Mouse (Mus musculus) megakaryocyte progenitor cell, adult 5-6 weeks (primary cell): Measurements from ENCODE around the gene Rfpl4. TPM values are rescaled to one million over a fixed set of nuclear protein-coding genes. Genes with fewer than 3 reads are reported as not detected.
"Not testable (repeated sequence)": the region's sequence is repeated elsewhere in the genome, so short reads cannot be mapped to it uniquely, and the experiment has no call there.

Experiments used
- ATAC-seq: replicated peaks from 2 replicates; pipeline ENCODE4 v1.8.0; 2016; ENCODE audit warnings: mild to moderate bottlenecking, moderate TSS enrichment, inconsistent platforms; ENCODE audit not compliant: poor library complexity
- total RNA-seq, 2 experiments: library from RNA; stranded (forward) in 1 of 2; stranded (reverse) in 1 of 2; fragments of 157-497, 149-512 nt in 1 of 2; fragments of 200-1000 nt in 1 of 2; gene quantifications; 2 replicates each; pipeline versions ENCODE4 v1.2.3 to v1.2.4; 2015 to 2017

The Rfpl4 gene
- total RNA-seq, 2 experiments from 2014 or later, result not detected

GRCm38 (mm10) chr7:5081241-5081640 lies 35.5 kb downstream of the Rfpl4 start:
- ATAC-seq, result peak; percentile 38

- ATAC-seq, result no peak
These were observed 35.9 kb downstream of the Rfpl4 start for GRCm38 (mm10) chr7:5080815-5081214.

GRCm38 (mm10) chr7:5080010-5080751 lies 36.6 kb downstream of the Rfpl4 start, which contains the start of gene Epn1:
Epn1 (plus strand) TSS chr7:5080235.
- peak; percentile 86 for ATAC-seq

GRCm38 (mm10) chr7:5079365-5080009 lies 37.3 kb downstream of the Rfpl4 start:
- not testable (repeated sequence) for ATAC-seq

DNA sequence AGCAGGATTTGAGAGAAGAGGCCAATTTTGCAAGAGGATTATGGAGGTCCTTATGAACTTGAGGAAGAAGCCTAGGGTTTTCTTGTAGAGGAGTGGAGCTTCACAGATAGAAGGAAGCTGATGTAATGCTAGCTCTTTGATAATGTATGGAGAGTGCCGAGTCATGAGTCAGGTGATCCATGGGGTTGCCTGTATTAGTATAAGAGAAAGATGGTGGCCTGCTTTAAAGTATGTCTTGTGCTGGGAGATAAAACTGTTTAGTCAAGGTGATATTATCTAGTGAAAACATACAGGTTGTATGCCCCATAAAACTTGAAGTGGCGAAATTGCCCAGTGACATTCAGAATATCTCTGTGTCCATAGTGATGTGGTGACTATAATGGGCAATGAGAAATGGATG lies 39.8 kb downstream of the Rfpl4 start:
- ATAC-seq, result no peak

DNA sequence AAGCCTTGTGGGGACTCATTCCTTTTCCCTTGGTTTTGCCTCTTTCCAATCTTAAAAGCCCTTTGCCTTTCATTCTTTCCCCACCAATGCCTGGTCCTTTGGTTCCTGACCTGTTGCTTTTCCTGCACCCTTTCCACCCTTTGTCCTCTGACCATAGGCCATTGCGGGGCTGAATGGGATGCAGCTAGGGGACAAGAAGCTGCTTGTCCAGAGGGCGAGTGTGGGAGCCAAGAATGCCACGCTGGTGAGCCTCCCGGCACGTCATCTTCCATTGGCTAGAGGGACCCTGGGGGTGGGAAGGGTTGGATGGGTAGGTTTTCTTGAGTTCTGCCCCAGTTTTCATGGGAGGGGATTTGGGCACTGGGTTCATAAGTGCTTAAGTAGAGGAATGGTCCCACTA lies 41.8 kb downstream of the Rfpl4 start:
- ATAC-seq, result no peak

DNA sequence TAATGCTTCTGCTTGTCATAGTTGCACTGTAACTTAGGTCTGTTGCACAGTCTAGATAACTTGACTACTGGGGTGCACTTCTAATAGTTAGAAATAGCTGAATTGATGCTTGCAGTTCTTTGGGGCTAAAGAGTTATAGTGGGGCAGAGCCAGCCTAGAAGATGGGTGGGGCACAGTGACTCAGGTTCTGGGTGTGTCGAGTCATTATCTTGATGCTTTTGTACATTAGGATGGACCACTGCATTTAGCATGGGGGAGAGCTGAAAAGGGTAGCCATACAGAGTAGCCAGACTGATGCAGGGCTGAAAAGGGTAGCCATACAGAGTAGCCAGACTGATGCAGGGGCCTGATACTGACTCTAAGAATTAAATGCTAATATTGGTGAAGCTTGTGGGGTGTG lies 43.2 kb downstream of the Rfpl4 start:
- ATAC-seq, result peak; percentile 59

GRCm38 (mm10) chr7:5064886-5065285 lies 51.9 kb downstream of the Rfpl4 start:
- no peak for ATAC-seq

DNA sequence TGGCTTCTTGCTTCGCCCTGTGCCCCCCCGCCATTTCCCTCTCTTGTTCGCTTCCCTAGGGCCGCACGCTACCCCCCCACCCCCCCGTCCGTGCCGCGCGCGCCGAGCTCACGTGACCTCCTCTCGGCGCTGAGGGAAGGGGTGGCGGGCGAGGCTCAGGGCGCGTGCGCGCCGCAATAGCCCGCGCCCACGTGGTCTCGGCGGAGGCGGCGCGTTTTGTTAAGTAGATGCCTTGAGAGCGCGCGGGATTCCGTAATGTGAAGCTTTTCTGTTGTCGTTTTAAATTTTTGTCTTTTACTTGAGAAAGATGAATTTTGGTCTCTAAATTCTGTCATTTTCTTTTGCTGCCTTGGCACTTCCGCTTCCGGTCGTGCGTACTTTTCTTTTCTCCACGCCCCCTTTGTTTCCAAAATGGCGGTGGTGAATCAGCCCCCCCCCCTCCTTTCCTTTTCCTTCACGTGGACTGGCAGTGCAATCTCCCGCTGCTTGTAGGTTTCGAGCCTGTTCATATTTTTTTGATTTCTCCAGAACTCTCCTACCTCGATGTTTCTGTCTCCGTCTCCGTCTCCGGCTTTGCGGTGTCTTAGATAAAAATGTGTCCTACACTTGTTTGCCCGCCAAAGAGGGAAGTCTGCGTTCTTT lies 54.3 kb downstream of the Rfpl4 start:
- ATAC-seq, result peak; percentile 15; the same call in 1 of the 2 replicates

GRCm38 (mm10) chr7:5061774-5062359 lies 54.9 kb downstream of the Rfpl4 start, which contains the start of gene U2af2:
U2af2 (plus strand) TSS chr7:5062143.
- peak; percentile 33 for ATAC-seq

DNA sequence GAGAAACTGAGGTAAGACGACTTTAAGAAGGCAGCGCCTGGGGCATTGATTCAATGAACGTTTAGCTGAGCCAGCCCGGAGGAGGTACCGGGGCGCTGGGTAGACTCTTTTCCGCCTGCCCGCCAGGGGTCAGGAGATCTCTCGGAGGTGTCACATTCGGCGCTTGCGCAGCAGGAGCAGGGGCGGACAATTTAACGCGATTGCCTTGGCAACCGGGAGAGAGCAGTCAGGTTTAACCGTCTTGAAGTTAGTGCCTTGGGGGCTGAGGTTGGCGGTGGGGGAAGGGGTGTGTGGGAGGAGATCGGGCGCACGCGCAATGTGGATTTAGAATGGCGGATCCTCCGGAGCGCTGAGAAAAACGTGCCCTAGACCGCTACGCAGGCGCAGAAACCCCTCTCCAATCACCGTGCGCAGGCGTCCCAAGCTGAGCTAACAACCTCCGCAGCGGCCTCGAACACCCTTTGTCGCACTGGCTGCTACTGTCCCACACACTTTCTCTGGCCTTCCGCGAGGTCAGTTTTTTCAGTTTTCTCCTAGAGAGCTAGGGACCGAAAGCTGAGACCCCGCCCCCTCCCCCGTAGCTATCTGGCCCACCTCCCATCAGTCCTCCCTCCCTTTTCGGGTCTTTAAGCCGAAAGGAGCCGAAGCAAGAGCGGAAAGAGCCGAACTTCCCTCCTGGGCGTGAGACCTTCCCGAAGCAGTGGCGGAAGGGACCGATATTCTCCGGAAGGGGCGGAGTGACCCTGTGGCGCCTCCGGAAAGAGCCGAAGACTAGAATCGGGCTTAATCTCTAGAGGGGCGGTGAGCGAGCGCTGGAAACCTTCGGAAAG lies 55.6 kb downstream of the Rfpl4 start:
- peak; percentile 63 for ATAC-seq

GRCm38 (mm10) chr7:5060239-5060731 lies 56.5 kb downstream of the Rfpl4 start:
- ATAC-seq, result peak; percentile 32

Other genes with a start within 250 kb of the Rfpl4 start
- gene Isoc2b, start 246.7 kb downstream of the Rfpl4 start, total RNA-seq (2015), result 9.1 and 13.4 TPM in 2 replicates
- gene Isoc2b, start 246.7 kb downstream of the Rfpl4 start, total RNA-seq (2017), result 34.9 and 98.1 TPM in 2 replicates
- gene Isoc2a, start 239.8 kb downstream of the Rfpl4 start, total RNA-seq (2015), result 2.4 and 3.1 TPM in 2 replicates
- gene Isoc2a, start 239.8 kb downstream of the Rfpl4 start, total RNA-seq (2017), result 7.3 and 8.7 TPM in 2 replicates
- gene Gm36210, start 210.4 kb downstream of the Rfpl4 start, total RNA-seq (2015), result not detected in 2 replicates
- not detected in 2 replicates for gene Gm36210, start 210.4 kb downstream of the Rfpl4 start, total RNA-seq (2017)
- 7.4 and 8.0 TPM in 2 replicates for gene Zfp628, start 201.7 kb downstream of the Rfpl4 start, total RNA-seq (2015)
- gene Zfp628, start 201.7 kb downstream of the Rfpl4 start, total RNA-seq (2017), result 1.9 and 2.7 TPM in 2 replicates
- gene Nat14, start 194.9 kb downstream of the Rfpl4 start, total RNA-seq (2015), result 0.20 and 0.64 TPM in 2 replicates
- gene Nat14, start 194.9 kb downstream of the Rfpl4 start, total RNA-seq (2017), result not detected in 2 replicates
- gene Ssc5d, start 191.2 kb downstream of the Rfpl4 start, total RNA-seq (2015), result not detected in 2 replicates
- 0.10 TPM in 1 of 2 replicates, not detected in the other for gene Ssc5d, start 191.2 kb downstream of the Rfpl4 start, total RNA-seq (2017)
- gene Sbk2, start 152.5 kb downstream of the Rfpl4 start, total RNA-seq (2015), result not detected in 2 replicates
- not detected in 2 replicates for gene Sbk2, start 152.5 kb downstream of the Rfpl4 start, total RNA-seq (2017)
- not detected in 2 replicates for gene Sbk3, start 145.8 kb downstream of the Rfpl4 start, total RNA-seq (2015)
- gene Sbk3, start 145.8 kb downstream of the Rfpl4 start, total RNA-seq (2017), result not detected in 2 replicates
- 11.1 and 14.3 TPM in 2 replicates for gene Zfp579, start 120.8 kb downstream of the Rfpl4 start, total RNA-seq (2015)
- 2.7 and 4.2 TPM in 2 replicates for gene Zfp579, start 120.8 kb downstream of the Rfpl4 start, total RNA-seq (2017)
- gene Zfp524, start 102.5 kb downstream of the Rfpl4 start, total RNA-seq (2015), result 11.0 and 13.0 TPM in 2 replicates
- gene Zfp524, start 102.5 kb downstream of the Rfpl4 start, total RNA-seq (2017), result 5.5 and 7.4 TPM in 2 replicates
- gene Fiz1, start 102.3 kb downstream of the Rfpl4 start, total RNA-seq (2015), result 35.6 and 39.2 TPM in 2 replicates
- gene Fiz1, start 102.3 kb downstream of the Rfpl4 start, total RNA-seq (2017), result 17.7 and 24.0 TPM in 2 replicates
- gene Gm44973, start 101.5 kb downstream of the Rfpl4 start, total RNA-seq (2015), result 1.9 and 4.6 TPM in 2 replicates
- gene Gm44973, start 101.5 kb downstream of the Rfpl4 start, total RNA-seq (2017), result not detected in 2 replicates
- gene Zfp865, start 96.6 kb downstream of the Rfpl4 start, total RNA-seq (2015), result 13.2 and 14.5 TPM in 2 replicates
- 12.4 and 14.4 TPM in 2 replicates for gene Zfp865, start 96.6 kb downstream of the Rfpl4 start, total RNA-seq (2017)
- 0.57 TPM in 1 of 2 replicates, not detected in the other for gene Ccdc106, start 96.4 kb downstream of the Rfpl4 start, total RNA-seq (2015)
- gene Ccdc106, start 96.4 kb downstream of the Rfpl4 start, total RNA-seq (2017), result 0.21 TPM in 1 of 2 replicates, not detected in the other
- gene 4632433K11Rik, start 82.8 kb downstream of the Rfpl4 start, total RNA-seq (2015), result not detected in 2 replicates
- gene 4632433K11Rik, start 82.8 kb downstream of the Rfpl4 start, total RNA-seq (2017), result 0.88 TPM in 1 of 2 replicates, not detected in the other
- gene Zfp784, start 78.5 kb downstream of the Rfpl4 start, total RNA-seq (2015), result 0.72 and 1.5 TPM in 2 replicates
- 1.6 and 1.7 TPM in 2 replicates for gene Zfp784, start 78.5 kb downstream of the Rfpl4 start, total RNA-seq (2017)
- 2.3 and 3.0 TPM in 2 replicates for gene Zfp580, start 65.4 kb downstream of the Rfpl4 start, total RNA-seq (2015)
- gene Zfp580, start 65.4 kb downstream of the Rfpl4 start, total RNA-seq (2017), result 0.24 and 0.67 TPM in 2 replicates
- gene U2af2, start 54.8 kb downstream of the Rfpl4 start, total RNA-seq (2015), result 99.3 TPM in 2 replicates
- gene U2af2, start 54.8 kb downstream of the Rfpl4 start, total RNA-seq (2017), result 225 and 247 TPM in 2 replicates
- gene Epn1, start 36.7 kb downstream of the Rfpl4 start, total RNA-seq (2015), result 41.0 and 42.0 TPM in 2 replicates
- gene Epn1, start 36.7 kb downstream of the Rfpl4 start, total RNA-seq (2017), result 37.0 and 51.5 TPM in 2 replicates
- gene Rasl2-9, start 9.0 kb upstream of the Rfpl4 start, total RNA-seq (2015), result not detected in 2 replicates
- gene Rasl2-9, start 9.0 kb upstream of the Rfpl4 start, total RNA-seq (2017), result not detected in 2 replicates
- gene Vmn1r55, start 32.7 kb upstream of the Rfpl4 start, total RNA-seq (2015), result not detected in 2 replicates
- not detected in 2 replicates for gene Vmn1r55, start 32.7 kb upstream of the Rfpl4 start, total RNA-seq (2017)
- not detected in 2 replicates for gene Vmn1r56, start 79.8 kb upstream of the Rfpl4 start, total RNA-seq (2015)
- not detected in 2 replicates for gene Vmn1r56, start 79.8 kb upstream of the Rfpl4 start, total RNA-seq (2017)
- gene Vmn1r57, start 101.5 kb upstream of the Rfpl4 start, total RNA-seq (2015), result not detected in 2 replicates
- gene Vmn1r57, start 101.5 kb upstream of the Rfpl4 start, total RNA-seq (2017), result not detected in 2 replicates
- not detected in 2 replicates for gene Gm5065, start 233.6 kb upstream of the Rfpl4 start, total RNA-seq (2015)
- not detected in 2 replicates for gene Gm5065, start 233.6 kb upstream of the Rfpl4 start, total RNA-seq (2017)
- gene Nlrp2, start 234.1 kb upstream of the Rfpl4 start, total RNA-seq (2015), result not detected in 2 replicates
- not detected in 2 replicates for gene Nlrp2, start 234.1 kb upstream of the Rfpl4 start, total RNA-seq (2017)